Mouse (Mus musculus): Measurements from ENCODE around the gene Blcap. TPM values are rescaled to one million over a fixed set of nuclear protein-coding genes. Genes with fewer than 3 reads are reported as not detected.
"Not testable (repeated sequence)": the region's sequence is repeated elsewhere in the genome, so short reads cannot be mapped to it uniquely, and the experiment has no call there.

Blcap gene
- polyA plus RNA-seq (2015; fragmentation: Nextera tagmentation; extraction: Ambion mirVana): 29.4 and 33.5 TPM in 2 replicates

GRCm38 (mm10) chr2:157571224-157571832 is at the start of gene Blcap:
TSS of gene Blcap (minus strand) at chr2:157571274.
- no peak within 1 kb of the TSS for H3K4me2 ChIP-seq
- peaks cover 4% of the 10 kb centered on the region for H3K27me3 ChIP-seq (replicated peaks)
- no peaks in the 10 kb centered on the region for H3K9me3 ChIP-seq
- H3K4me1 ChIP-seq: peaks cover 10% of the 10 kb centered on the region
- ATAC-seq (ENCODE audit: extremely low read depth, insufficient number of reproducible peaks, low FRiP score, low TSS enrichment): no peak
- 8% methylated on average over 6 of the region's 6 CpGs for WGBS
- no peak within 1 kb of the TSS for H3K4me3 ChIP-seq
- H3K9ac ChIP-seq: no peak within 1 kb of the TSS
- H3K36me3 ChIP-seq: no peaks in the 10 kb centered on the region
- H3K27ac ChIP-seq (replicated peaks): no peak within 1 kb of the TSS

- Histone ChIP-seq H3K4me3 (no peak overlapping the region), H3K27ac (replicated peaks) (no peak overlapping the region), H3K36me3 (no peaks in the 10 kb centered on the region), H3K4me1 (peaks cover 5% of the 10 kb centered on the region; the same call in 1 of the 2 replicates), H3K9me3 (no peaks in the 10 kb centered on the region), H3K27me3 (replicated peaks) (peaks cover 28% of the 10 kb centered on the region), H3K4me2 (no peak overlapping the region), H3K9ac (no peak overlapping the region)
- 76% methylated on average over 4 of the region's 4 CpGs for WGBS
- no peak for ATAC-seq (ENCODE audit: extremely low read depth, insufficient number of reproducible peaks, low FRiP score, low TSS enrichment)
Measured at GRCm38 (mm10) chr2:157618393-157618792, 47.3 kb upstream of the Blcap start.

DNA sequence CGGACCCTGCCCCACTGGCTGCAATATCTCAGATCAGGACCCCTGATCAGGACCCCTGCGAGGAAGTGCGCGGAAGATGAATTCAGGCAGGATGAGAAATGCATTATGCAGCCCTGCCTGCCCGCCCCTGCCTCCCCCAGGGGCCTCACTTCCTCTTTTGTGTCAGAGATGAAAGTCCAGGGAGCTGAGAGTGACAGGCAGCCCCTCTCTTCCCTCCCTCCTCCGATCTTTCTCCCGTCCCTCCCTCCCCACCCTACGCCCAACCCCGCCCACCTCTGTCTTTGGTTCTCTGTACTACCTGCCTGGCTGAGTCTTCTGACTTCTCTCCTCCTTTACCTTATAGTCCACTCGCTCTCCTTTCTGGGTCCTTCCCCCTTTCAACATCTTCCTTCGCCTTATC is 42.9 kb upstream of the Blcap start:
- Histone ChIP-seq H3K9ac (no peak overlapping the region), H3K9me3 (no peaks in the 10 kb centered on the region), H3K27ac (replicated peaks) (no peak overlapping the region), H3K4me2 (no peak overlapping the region), H3K4me3 (no peak overlapping the region), H3K4me1 (peaks cover 5% of the 10 kb centered on the region; the same call in 1 of the 2 replicates), H3K27me3 (replicated peaks) (peaks cover 52% of the 10 kb centered on the region), H3K36me3 (no peaks in the 10 kb centered on the region)
- ATAC-seq (ENCODE audit: extremely low read depth, insufficient number of reproducible peaks, low FRiP score, low TSS enrichment): no peak
- WGBS: 13% methylated on average over 11 of the region's 11 CpGs

DNA sequence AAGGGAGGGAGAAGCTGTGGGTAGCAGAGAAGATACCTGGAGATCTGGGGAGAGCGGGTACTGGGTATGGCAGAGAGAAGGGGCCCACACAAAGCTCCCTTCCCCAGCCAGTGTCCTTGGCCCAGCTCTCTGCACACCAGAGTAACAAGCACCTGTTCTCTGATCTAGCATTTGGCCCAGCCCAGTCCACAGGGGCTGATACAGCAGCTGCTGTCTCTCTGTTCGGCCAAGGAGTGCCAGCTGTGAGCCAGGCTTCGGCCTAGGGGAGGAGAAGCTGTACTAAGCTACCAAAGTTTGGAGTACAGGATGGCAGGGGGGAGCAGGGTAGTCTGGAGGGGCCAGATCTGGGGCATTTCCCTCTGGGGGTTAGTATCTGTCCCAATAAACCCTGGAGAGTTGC is 40.7 kb upstream of the Blcap start:
- no peaks in the 10 kb centered on the region for H3K36me3 ChIP-seq
- ATAC-seq (ENCODE audit: extremely low read depth, insufficient number of reproducible peaks, low FRiP score, low TSS enrichment): no peak

GRCm38 (mm10) chr2:157607542-157608236 is 36.6 kb upstream of the Blcap start:
- Histone ChIP-seq H3K4me1 (no peaks in the 10 kb centered on the region), H3K9ac (no peak overlapping the region), H3K9me3 (no peaks in the 10 kb centered on the region), H3K27ac (replicated peaks) (no peak overlapping the region), H3K4me3 (no peak overlapping the region), H3K4me2 (no peak overlapping the region), H3K36me3 (no peaks in the 10 kb centered on the region), H3K27me3 (replicated peaks) (peaks cover 59% of the 10 kb centered on the region)
- no peak for ATAC-seq (ENCODE audit: extremely low read depth, insufficient number of reproducible peaks, low FRiP score, low TSS enrichment)
- 62% methylated on average over 9 of the region's 9 CpGs for WGBS

More for the DNA sequence above, 40.7 kb upstream of the Blcap start:
- Histone ChIP-seq H3K9ac (no peak overlapping the region), H3K27ac (replicated peaks) (no peak overlapping the region), H3K4me1 (peaks cover 5% of the 10 kb centered on the region; the same call in 1 of the 2 replicates), H3K4me2 (no peak overlapping the region), H3K27me3 (replicated peaks) (peaks cover 54% of the 10 kb centered on the region), H3K9me3 (no peaks in the 10 kb centered on the region), H3K4me3 (no peak overlapping the region)
- 72% methylated on average over 3 of the region's 3 CpGs for WGBS

- H3K9ac ChIP-seq: no peak overlapping the region
- WGBS: 7% methylated on average over 18 of the region's 18 CpGs
Measured at GRCm38 (mm10) chr2:157605025-157605675, 34.1 kb upstream of the Blcap start.

GRCm38 (mm10) chr2:157601435-157601839 is 30.4 kb upstream of the Blcap start:
- no peak; the same call in 1 of the 2 replicates for ATAC-seq (ENCODE audit: extremely low read depth, insufficient number of reproducible peaks, low FRiP score, low TSS enrichment)

More at GRCm38 (mm10) chr2:157605025-157605675, 34.1 kb upstream of the Blcap start:
- no peak overlapping the region for H3K4me3 ChIP-seq
- H3K9me3 ChIP-seq: no peaks in the 10 kb centered on the region
- H3K27ac ChIP-seq (replicated peaks): no peak overlapping the region
- peaks cover 20% of the 10 kb centered on the region for H3K4me1 ChIP-seq
- ATAC-seq (ENCODE audit: extremely low read depth, insufficient number of reproducible peaks, low FRiP score, low TSS enrichment): no peak
- H3K36me3 ChIP-seq: no peaks in the 10 kb centered on the region
- no peak overlapping the region for H3K4me2 ChIP-seq
- H3K27me3 ChIP-seq (replicated peaks): peaks cover 42% of the 10 kb centered on the region

GRCm38 (mm10) chr2:157596876-157597566 is 25.9 kb upstream of the Blcap start:
- H3K4me3 ChIP-seq: peak overlapping the region; percentile 29
- no peak for ATAC-seq (ENCODE audit: extremely low read depth, insufficient number of reproducible peaks, low FRiP score, low TSS enrichment)
- H3K9me3 ChIP-seq: no peaks in the 10 kb centered on the region
- H3K27me3 ChIP-seq (replicated peaks): no peaks in the 10 kb centered on the region; the same call in 1 of the 2 replicates
- peak overlapping the region; percentile 48 for H3K4me2 ChIP-seq
- H3K27ac ChIP-seq (replicated peaks): no peak overlapping the region
- no peaks in the 10 kb centered on the region for H3K36me3 ChIP-seq
- peaks cover 16% of the 10 kb centered on the region for H3K4me1 ChIP-seq
- 57% methylated on average over 22 of the region's 22 CpGs for WGBS
- H3K9ac ChIP-seq: no peak overlapping the region; the same call in 1 of the 2 replicates

More at GRCm38 (mm10) chr2:157601435-157601839, 30.4 kb upstream of the Blcap start:
- 18% methylated on average over 6 of the region's 6 CpGs for WGBS
- Histone ChIP-seq H3K4me1 (peaks cover 20% of the 10 kb centered on the region), H3K36me3 (no peaks in the 10 kb centered on the region), H3K4me3 (no peak overlapping the region), H3K4me2 (no peak overlapping the region), H3K27me3 (replicated peaks) (peaks cover 29% of the 10 kb centered on the region), H3K9ac (no peak overlapping the region), H3K9me3 (no peaks in the 10 kb centered on the region), H3K27ac (replicated peaks) (no peak overlapping the region)

DNA sequence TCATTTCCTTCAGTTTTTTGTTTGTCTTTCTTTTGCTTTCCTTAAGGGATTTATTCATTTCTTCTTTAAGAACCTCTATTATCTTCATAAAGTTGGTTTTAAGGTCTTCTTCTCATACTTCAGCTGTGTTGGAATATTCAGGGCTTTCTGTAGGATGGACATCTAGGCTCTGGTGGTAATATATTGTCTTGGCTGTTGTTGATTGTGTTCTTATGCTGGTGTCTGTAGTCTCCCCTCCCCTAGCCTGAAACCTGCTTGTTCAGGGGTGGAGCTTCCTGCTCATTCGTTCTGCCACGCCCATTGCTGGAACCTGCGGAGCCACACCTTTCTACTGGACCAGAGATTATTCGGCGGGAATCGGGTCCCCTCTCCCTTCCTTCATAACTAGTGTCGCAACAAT is 14.3 kb upstream of the Blcap start:
- not testable (repeated sequence) for H3K4me3 ChIP-seq

DNA sequence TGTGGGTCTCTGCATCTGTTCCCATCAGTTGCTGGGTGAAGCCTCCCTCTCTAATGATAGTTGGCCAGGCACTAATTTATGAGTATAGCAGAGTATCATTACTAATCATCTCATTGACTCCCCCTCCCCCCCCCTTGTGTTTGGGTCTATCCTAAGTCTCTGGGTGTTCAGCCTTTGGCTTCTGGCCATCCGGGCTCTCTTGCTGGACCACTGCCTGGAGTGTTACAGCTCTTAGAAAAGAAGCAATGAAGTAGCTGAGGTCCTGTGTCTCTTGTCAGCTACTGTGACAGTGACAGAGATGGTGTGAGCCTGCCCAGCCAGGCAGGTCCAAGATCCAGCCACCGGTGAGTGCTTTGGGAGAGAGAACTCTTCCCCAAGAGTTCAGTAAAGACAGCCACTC is 1.7 kb upstream of the Blcap start:
- Histone ChIP-seq H3K4me1 (no peaks in the 10 kb centered on the region), H3K4me3 (no peak overlapping the region), H3K27me3 (replicated peaks) (peaks cover 7% of the 10 kb centered on the region), H3K36me3 (no peaks in the 10 kb centered on the region), H3K9me3 (no peaks in the 10 kb centered on the region), H3K9ac (no peak overlapping the region), H3K4me2 (no peak overlapping the region), H3K27ac (replicated peaks) (no peak overlapping the region)
- WGBS: 56% methylated on average over 2 of the region's 2 CpGs
- no peak for ATAC-seq (ENCODE audit: extremely low read depth, insufficient number of reproducible peaks, low FRiP score, low TSS enrichment)

More for the DNA sequence above, 14.3 kb upstream of the Blcap start:
- not testable (repeated sequence) for H3K4me1 ChIP-seq; H3K9ac ChIP-seq; H3K9me3 ChIP-seq; H3K36me3 ChIP-seq; ATAC-seq (ENCODE audit: extremely low read depth, insufficient number of reproducible peaks, low FRiP score, low TSS enrichment); H3K27me3 ChIP-seq (replicated peaks); H3K4me2 ChIP-seq; H3K27ac ChIP-seq (replicated peaks)
- 13% methylated on average over 7 of the region's 7 CpGs for WGBS

Data from heart, embryonic 13.5 days (tissue).